Mouse (Mus musculus): ENCODE results near the gene H2-Q7. TPM values are rescaled to one million over a fixed set of nuclear protein-coding genes. Genes with fewer than 3 reads are reported as not detected.
"Not testable (repeated sequence)": the region's sequence is repeated elsewhere in the genome, so short reads cannot be mapped to it uniquely, and the experiment has no call there.

The H2-Q7 gene
- total RNA-seq (2022) = 1 to 10 TPM in 2 of 4 experiments, under 1 TPM in 2; 0.59 to 2.3 (median 1.1) TPM

DNA sequence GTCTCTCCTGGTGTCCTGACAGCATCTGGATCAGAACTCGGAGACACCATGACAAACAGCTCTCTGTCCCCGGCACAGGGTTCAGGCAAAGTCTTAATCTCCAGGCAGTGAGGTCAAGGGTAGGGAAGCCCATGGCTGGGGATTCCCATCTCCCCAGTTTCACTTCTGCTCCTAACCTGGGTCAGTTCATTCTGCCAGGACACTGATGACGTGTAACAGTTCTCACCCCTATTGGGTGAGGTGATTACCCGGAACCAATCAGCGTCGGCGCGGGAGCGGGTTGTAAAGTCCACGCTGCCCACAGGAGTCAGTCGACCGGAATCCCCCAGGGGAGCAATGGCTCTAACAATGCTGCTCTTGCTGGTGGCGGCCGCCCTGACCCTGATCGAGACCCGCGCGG lies at the start of gene H2-Q7:
Gene H2-Q7, plus strand, starts transcription at position 271 of the 400 bp plus-strand sequence.
- DNase-seq (ENCODE audit: low spot score in 2 of 2) = peak in 1 of 2 experiments; percentile 29

DNA sequence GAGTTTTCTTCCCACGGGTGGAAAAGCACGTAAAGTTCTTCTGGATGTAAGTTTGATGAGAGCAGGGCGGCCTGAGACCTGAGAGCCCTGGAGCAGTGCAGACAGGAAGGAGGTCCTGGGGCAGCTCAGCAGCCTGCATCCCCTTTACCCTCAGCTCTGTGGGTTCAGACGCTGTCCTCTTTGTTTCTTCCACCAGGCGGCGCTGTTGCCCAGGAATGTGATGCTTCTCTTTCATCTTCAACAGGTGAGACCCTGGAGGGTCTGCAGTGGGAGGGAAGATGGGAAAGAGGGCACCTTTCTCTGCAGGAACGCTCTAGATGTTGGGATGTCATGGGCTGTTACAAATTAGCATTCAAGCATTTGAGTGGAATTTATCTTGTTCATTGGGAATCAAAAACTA lies 49.2 kb upstream of the H2-Q7 start:
- DNase-seq (ENCODE audit: low spot score in 2 of 2) = not testable (repeated sequence)

- DNase-seq (ENCODE audit: low spot score in 2 of 2) = not testable (repeated sequence)
These were observed 46.3 kb upstream of the H2-Q7 start for GRCm38 (mm10) chr17:35392671-35393070.

- not testable (repeated sequence) for DNase-seq (ENCODE audit: low spot score in 2 of 2)
These were observed 44.8 kb upstream of the H2-Q7 start for GRCm38 (mm10) chr17:35393864-35394800.

DNA sequence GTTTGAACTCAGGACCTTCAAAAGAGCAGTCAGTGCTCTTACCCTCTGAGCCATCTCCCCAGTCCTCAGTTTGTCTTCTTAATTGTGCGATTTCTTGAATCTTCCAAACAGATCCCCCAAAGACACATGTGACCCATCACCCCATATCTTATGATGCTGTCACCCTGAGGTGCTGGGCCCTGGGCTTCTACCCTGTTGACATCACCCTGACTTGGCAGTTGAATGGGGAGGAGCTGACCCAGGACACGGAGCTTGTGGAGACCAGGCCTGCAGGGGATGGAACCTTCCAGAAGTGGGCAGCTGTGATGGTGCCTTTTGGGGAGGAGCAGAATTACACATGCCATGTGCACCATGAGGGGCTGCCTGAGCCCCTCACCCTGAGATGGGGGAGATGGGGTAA lies 42.0 kb upstream of the H2-Q7 start:
- DNase-seq (ENCODE audit: low spot score in 2 of 2) = not testable (repeated sequence)

GRCm38 (mm10) chr17:35413057-35413456 lies 25.9 kb upstream of the H2-Q7 start:
- not testable (repeated sequence) for DNase-seq (ENCODE audit: low spot score in 2 of 2)

- not testable (repeated sequence) for DNase-seq (ENCODE audit: low spot score in 2 of 2)
These were observed 23.5 kb upstream of the H2-Q7 start for GRCm38 (mm10) chr17:35415273-35416129.

DNA sequence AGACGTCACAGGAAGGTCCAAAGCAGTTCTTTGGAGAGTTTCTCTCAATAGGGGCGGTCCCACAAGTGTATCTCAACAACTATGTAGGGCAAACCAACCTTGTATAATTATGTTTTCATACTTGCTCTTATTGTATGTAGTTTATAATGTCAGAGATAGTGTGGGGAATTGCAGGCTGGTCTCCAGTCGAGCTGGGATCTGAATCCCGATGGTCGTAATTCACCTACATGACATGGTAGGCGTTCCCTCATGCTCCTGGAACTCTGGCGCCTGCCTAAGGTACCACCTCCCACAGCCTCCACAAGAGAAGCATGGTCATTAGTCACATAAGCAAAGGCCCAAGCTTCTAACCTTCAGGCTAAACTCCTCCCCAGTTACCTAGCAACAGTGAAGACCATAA lies 20.2 kb upstream of the H2-Q7 start:
- DNase-seq (ENCODE audit: low spot score in 2 of 2) = no peak

DNA sequence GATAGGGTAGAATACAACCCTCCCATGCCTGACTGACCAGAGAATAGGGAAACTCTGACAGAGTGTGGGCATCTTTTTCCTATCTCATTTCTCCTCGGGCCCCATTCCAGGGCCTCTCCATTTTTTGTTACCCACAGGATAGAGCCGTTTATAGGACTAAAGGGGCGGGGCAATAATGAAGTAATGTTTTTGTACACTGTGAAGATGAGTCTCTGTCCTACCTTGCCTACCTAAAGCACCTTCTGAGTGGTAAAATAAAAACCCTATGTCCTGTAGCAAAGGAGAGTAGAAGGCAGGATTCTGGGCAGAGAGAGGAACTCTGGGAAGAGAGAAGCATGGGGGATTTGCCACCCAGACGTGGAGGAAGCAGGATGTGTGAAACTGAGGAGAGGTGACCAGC lies 19.4 kb upstream of the H2-Q7 start:
- DNase-seq (ENCODE audit: low spot score in 2 of 2) = not testable (repeated sequence)

DNA sequence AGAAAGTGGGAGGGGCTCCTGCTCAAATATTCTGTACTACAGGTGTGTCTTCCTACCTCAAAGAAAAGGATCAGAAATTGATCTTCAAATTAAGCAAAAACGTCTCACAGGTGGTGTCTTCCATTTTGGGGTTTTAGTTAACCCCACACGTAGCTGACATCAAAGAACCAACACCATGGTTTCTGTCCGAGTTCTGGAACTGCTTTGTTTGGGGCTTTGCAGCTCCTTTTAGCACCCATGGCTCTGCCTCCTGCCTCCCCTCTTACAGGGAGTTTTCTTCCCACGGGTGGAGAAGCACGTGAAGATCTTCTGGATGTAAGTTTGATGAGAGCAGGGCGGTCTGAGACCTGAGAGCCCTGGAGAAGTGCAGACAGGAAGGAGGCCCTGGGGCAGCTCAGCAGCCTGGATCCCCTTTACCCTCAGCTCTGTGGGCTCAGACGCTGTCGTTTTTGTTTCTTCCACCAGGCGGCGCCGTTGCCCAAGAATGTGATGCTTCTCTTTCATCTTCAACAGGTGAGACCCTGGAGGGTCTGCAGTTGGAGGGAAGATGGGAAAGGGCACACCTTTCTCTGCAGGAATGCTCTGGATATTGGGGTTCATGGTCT lies 18.6 kb upstream of the H2-Q7 start:
- not testable (repeated sequence) for DNase-seq (ENCODE audit: low spot score in 2 of 2)

DNA sequence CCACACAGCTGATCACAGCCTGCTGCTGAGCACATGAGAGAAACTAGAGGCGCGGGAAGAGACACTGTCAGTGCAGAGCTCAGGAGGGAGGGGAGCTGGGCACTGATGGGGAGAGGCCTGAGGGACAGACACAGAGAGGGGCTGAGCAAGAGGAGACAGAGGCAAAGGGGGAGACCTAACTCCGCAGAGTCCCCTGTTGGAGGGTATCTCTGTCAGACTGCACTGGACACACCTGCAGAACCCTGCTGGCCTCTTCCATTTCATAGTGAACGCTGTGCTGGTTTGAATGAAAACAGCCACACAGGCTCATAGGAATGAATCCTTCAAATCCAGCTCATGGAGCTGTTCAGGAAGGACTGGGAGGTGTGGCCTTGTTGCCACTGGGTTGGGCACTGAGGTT lies 17.6 kb upstream of the H2-Q7 start:
- DNase-seq (ENCODE audit: low spot score in 2 of 2) = not testable (repeated sequence)

DNA sequence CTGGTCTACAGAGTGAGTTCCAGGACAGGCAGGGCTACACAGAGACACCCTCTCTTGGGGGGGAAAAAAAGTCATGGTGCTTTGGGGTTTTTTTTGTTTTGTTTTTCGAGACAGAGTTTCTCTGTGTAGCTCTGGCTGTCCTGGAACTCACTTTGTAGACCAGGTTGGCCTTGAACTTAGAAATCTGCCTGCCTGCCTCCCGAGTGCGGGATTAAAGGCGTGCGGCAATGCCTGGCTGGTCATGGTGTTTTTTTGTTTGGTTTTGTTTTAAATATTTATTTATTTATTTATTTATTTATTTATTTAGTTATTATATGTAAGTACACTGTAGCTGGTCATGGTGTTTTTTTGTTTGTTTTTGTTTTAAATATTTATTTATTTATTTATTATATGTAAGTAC lies 16.6 kb upstream of the H2-Q7 start:
- DNase-seq (ENCODE audit: low spot score in 2 of 2) = not testable (repeated sequence)

DNA sequence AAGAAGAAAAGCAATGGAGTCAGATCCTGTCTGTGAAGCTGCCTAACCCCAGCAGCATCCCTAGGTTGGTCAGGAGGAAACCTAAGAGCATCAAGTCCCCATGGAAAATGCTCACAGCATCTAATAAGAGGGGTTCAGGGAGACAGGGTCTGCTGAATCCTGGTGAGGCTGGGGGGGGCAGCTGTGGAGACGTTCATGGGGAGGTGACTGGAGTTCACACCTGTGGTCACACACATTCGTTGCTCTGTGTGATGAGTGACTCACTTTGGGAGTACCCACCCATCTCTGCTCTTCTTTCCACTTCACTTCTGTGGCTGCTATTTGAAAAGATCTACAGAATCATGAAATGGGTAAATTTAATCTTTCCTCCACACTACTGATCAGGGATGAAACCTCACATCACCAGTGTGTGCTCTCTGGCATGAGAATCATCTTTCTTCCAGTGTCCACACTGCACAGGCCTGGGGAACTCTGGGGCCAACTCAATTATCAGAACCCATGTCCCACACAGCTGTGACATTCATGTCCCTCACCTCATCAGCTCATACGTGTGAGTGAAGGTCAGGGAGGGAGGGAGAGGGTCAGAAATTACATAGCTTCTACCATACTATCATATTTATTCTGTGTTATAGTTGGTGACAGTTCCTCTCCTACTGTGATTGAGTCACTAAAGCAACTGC lies 15.7 kb upstream of the H2-Q7 start:
- not testable (repeated sequence) for DNase-seq (ENCODE audit: low spot score in 2 of 2)

DNA sequence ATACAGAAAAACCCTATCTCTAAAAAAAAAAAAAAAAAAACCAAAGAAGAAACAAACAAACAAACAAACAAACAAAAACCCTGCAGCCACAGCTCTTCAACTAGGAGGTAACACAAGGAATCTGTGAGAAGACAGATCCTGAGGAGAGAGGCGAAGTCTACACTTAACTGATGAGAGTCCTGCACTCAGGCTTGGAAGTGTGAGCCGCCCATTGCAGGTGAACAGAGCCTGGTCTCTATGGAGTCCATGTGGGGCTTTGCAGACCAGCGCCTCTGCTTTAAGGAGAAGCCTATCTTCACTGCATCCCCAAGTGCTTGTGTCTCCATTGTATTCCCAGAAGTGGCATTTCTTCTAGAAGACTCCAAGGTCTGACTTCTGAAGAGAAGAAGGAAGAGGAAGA lies 14.8 kb upstream of the H2-Q7 start:
- DNase-seq (ENCODE audit: low spot score in 2 of 2) = not testable (repeated sequence)

DNA sequence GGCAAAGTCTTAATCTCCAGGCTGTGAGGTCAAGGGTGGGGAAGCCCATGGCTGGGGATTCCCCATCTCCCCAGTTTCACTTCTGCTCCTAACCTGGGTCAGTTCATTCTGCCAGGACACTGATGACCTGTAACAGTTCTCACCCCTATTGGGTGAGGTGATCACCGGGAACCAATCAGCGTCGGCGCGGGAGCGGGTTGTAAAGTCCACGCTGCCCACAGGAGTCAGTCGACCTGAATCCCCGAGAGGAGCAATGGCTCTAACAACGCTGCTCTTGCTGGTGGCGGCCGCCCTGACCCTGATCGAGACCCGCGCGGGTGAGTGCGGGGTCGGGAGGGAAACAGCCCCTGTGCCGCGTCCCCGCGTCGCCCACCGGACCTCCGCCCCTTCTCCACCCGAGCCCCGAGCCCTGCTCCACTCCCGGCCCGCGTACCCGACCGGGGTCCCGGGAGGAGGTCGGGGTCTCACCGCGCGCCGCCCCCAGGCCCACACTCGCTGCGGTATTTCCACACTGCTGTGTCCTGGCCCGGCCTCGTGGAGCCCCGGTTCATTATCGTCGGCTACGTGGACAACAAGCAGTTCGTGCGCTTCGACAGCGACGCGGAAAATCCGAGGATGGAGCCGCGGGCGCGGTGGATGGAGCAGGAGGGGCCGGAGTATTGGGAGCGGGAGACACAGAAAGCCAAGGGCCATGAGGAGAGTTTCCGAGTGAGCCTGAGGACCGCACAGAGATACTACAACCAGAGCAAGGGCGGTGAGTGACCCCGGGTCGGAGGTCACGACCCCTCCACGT lies 14.1 kb upstream of the H2-Q7 start, which contains the start of gene H2-Q6:
Gene H2-Q6, plus strand, starts transcription at position 227 of the 793 bp plus-strand sequence.
- DNase-seq (ENCODE audit: low spot score in 2 of 2) = peak in 1 of 2 experiments; percentile 7

- peak in 1 of 2 experiments; percentile 4 for DNase-seq (ENCODE audit: low spot score in 2 of 2)
These were observed 13.5 kb upstream of the H2-Q7 start for GRCm38 (mm10) chr17:35425474-35425873.

GRCm38 (mm10) chr17:35428883-35429282 lies 10.1 kb upstream of the H2-Q7 start:
- DNase-seq (ENCODE audit: low spot score in 2 of 2) = not testable (repeated sequence)

DNA sequence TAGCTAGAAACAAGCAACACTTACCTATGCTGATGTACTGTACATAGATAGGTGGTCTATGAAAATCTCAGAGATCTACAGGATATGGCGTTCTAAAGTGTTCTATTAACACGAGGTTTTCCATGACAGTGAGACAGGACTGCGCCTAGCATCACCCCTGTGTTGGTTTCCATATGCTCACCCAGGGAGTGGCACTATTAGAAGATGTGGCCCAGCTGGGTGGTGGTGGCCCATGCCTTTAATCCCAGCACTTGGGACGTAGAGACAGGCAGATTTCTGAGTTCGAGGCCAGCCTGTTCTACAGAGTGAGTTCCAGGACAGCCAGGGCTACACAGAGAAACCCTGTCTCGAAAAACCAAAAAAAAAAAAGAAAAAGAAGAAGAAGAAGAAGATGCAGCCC lies 8.3 kb upstream of the H2-Q7 start:
- DNase-seq (ENCODE audit: low spot score in 2 of 2) = not testable (repeated sequence)

DNA sequence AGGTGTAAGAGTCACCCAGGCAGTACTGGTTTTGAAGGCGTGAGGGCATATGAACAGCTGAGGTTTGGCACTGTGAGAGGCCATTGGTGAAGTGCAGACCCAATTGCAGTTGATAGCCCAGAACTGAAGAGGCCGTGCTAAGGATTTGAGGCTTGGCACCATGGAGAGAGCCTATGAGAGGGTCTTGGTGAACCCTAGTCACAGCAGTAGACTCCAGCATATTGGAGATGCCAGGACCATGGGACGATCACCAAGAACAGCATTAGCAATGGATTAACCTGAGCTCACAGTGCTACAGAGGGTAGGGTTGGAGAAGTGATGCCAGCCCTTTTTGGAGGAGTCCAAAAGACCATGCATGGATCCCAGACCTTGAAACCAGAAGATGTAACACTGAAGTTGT lies 6.8 kb upstream of the H2-Q7 start:
- not testable (repeated sequence) for DNase-seq (ENCODE audit: low spot score in 2 of 2)

DNA sequence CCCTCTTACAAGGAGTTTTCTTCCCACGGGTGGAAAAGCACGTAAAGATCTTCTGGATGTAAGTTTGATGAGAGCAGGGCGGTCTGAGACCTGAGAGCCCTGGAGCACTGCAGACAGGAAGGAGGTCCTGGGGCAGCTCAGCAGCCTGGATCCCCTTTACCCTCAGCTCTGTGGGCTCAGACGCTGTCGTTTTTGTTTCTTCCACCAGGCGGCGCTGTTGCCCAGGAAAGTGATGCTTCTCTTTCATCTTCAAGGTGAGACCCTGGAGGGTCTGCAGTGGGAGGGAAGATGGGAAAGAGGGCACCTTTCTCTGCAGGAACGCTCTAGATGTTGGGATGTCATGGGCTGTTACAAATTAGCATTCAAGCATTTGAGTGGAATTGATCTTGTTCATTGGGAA lies 4.1 kb upstream of the H2-Q7 start:
- DNase-seq (ENCODE audit: low spot score in 2 of 2) = not testable (repeated sequence)
